Mouse (Mus musculus): ENCODE data around the gene 9530053A07Rik.

- no peak for TF ChIP-seq EP300 (IDR thresholded peaks at IDR 0.05; ENCODE audit: low read depth)
- TF ChIP-seq CTCF (IDR thresholded peaks at IDR 0.05; ENCODE audit: low read depth) = no peak
Measured at GRCm38 (mm10) chr7:28161163-28161749, 32.0 kb downstream of the 9530053A07Rik start.
